Mouse (Mus musculus): Measurements from ENCODE around the gene Dnajc2. TPM values are rescaled to one million over a fixed set of nuclear protein-coding genes. Genes with fewer than 3 reads are reported as not detected.

The Dnajc2 gene
- polyA plus RNA-seq (2014; fragmentation: Illumina TruSeq; extraction: RNeasy Lipid Tissue Mini Kit (QIAGEN cat#74804); ENCODE audit: low read depth, low replicate concordance) = 25.0 TPM

GRCm38 (mm10) chr5:21785053-21785452 is at the start of gene Dnajc2, which contains the start of gene Psmc2:
TSS of gene Dnajc2 (minus strand) at chr5:21785251.
TSS of gene Psmc2 (plus strand) at chr5:21785283.

GRCm38 (mm10) chr5:21736956-21737585 is 48.0 kb downstream of the Dnajc2 start, which contains the start of gene Pmpcb:
TSS of gene Pmpcb (plus strand) at chr5:21737141.

Other genes starting within 250 kb of the Dnajc2 start
- gene Lrrc17, start 241.7 kb downstream of the Dnajc2 start, polyA plus RNA-seq (2014; fragmentation: Illumina TruSeq; extraction: RNeasy Lipid Tissue Mini Kit (QIAGEN cat#74804); ENCODE audit: low read depth, low replicate concordance) = 9.4 TPM
- 2.6 TPM for gene Fbxl13, start 139.6 kb downstream of the Dnajc2 start, polyA plus RNA-seq (2014; fragmentation: Illumina TruSeq; extraction: RNeasy Lipid Tissue Mini Kit (QIAGEN cat#74804); ENCODE audit: low read depth, low replicate concordance)
- gene Armc10, start 139.4 kb downstream of the Dnajc2 start, polyA plus RNA-seq (2014; fragmentation: Illumina TruSeq; extraction: RNeasy Lipid Tissue Mini Kit (QIAGEN cat#74804); ENCODE audit: low read depth, low replicate concordance) = 32.8 TPM
- gene Napepld, start 83.9 kb downstream of the Dnajc2 start, polyA plus RNA-seq (2014; fragmentation: Illumina TruSeq; extraction: RNeasy Lipid Tissue Mini Kit (QIAGEN cat#74804); ENCODE audit: low read depth, low replicate concordance) = 16.5 TPM
- 64.1 TPM for gene Pmpcb, start 48.1 kb downstream of the Dnajc2 start, polyA plus RNA-seq (2014; fragmentation: Illumina TruSeq; extraction: RNeasy Lipid Tissue Mini Kit (QIAGEN cat#74804); ENCODE audit: low read depth, low replicate concordance)
- gene Psmc2, start within 50 bp of the Dnajc2 start, polyA plus RNA-seq (2014; fragmentation: Illumina TruSeq; extraction: RNeasy Lipid Tissue Mini Kit (QIAGEN cat#74804); ENCODE audit: low read depth, low replicate concordance) = 95.2 TPM
- gene Slc26a5, start 80.4 kb upstream of the Dnajc2 start, polyA plus RNA-seq (2014; fragmentation: Illumina TruSeq; extraction: RNeasy Lipid Tissue Mini Kit (QIAGEN cat#74804); ENCODE audit: low read depth, low replicate concordance) = not detected

Data from adipose tissue, adult 10 weeks (tissue).